Mouse (Mus musculus) midbrain, embryonic 11.5 days (tissue): ENCODE results near the gene Inpp5d. TPM values are rescaled to one million over a fixed set of nuclear protein-coding genes. Genes with fewer than 3 reads are reported as not detected.
"Not testable (repeated sequence)": the region's sequence is repeated elsewhere in the genome, so short reads cannot be mapped to it uniquely, and the experiment has no call there.

Experiments used
- ATAC-seq: fragments of 200-750 bp; cut with Nextera tagmentation; 2 replicates; pipeline ENCODE4 v1.8.0; 2017; ENCODE audit warnings: moderate TSS enrichment, moderate library complexity; ENCODE audit not compliant: low FRiP score
- DNase-seq: peaks from one replicate; pipeline ENCODE4 v3.0.0; 2015; ENCODE audit warnings: low spot score; ENCODE audit errors: missing footprints
- H3K27ac ChIP-seq: fragments of 300-500 bp; sonication (generic); 2 replicates; pipeline ENCODE4 v1.5.1; 2014; ENCODE audit warnings: low read depth, low read length
- H3K27me3 ChIP-seq: fragments of 300-500 bp; sonication (generic); 2 replicates; pipeline ENCODE4 v1.6.1; 2014; ENCODE audit warnings: mild to moderate bottlenecking, low read length, moderate library complexity, mixed read lengths; ENCODE audit not compliant: control insufficient read depth, insufficient read depth
- H3K36me3 ChIP-seq: fragments of 300-500 bp; sonication (generic); 2 replicates; pipeline ENCODE4 v1.6.1; 2014; ENCODE audit warnings: mild to moderate bottlenecking, low read length, moderate library complexity, mixed read lengths; ENCODE audit not compliant: control insufficient read depth, insufficient read depth
- H3K4me1 ChIP-seq: fragments of 300-500 bp; sonication (generic); 2 replicates; pipeline ENCODE4 v1.6.1; 2014; ENCODE audit warnings: low read length; ENCODE audit not compliant: control insufficient read depth, insufficient read depth
- H3K4me2 ChIP-seq: fragments of 300-500 bp; sonication (generic); 2 replicates; pipeline ENCODE4 v1.6.1; 2014; ENCODE audit warnings: mild to moderate bottlenecking, moderate library complexity
- H3K4me3 ChIP-seq: fragments of 300-500 bp; sonication (generic); 2 replicates; pipeline ENCODE4 v1.5.1; 2014; ENCODE audit warnings: low read depth, low read length
- H3K9ac ChIP-seq: fragments of 300-500 bp; sonication (generic); 2 replicates; pipeline ENCODE4 v1.6.1; 2014; ENCODE audit warnings: low read length
- H3K9me3 ChIP-seq: fragments of 300-500 bp; sonication (generic); 2 replicates; pipeline ENCODE4 v1.6.1; 2016; ENCODE audit warnings: low read length; ENCODE audit not compliant: control insufficient read depth
- WGBS: fragments of 180-500 bp; shearing (Covaris S2); extraction: QIAGEN DNeasy Blood & Tissue Kit; methylation state at CpG from one replicate; pipeline ENCODE4 v1.1.7; 2014; 5-methylcytosine and 5-hydroxymethylcytosine counted together
- polyA plus RNA-seq: library from polyadenylated mRNA; unstranded; fragments of >200 nt; fragmentation: Nextera tagmentation; extraction: Ambion mirVana; gene quantifications from 2 replicates; pipeline ENCODE4 v1.2.1, GENCODE M21; 2014

Inpp5d gene
- polyA plus RNA-seq, 1 experiment from 2014 or later = 4.8 TPM

DNA sequence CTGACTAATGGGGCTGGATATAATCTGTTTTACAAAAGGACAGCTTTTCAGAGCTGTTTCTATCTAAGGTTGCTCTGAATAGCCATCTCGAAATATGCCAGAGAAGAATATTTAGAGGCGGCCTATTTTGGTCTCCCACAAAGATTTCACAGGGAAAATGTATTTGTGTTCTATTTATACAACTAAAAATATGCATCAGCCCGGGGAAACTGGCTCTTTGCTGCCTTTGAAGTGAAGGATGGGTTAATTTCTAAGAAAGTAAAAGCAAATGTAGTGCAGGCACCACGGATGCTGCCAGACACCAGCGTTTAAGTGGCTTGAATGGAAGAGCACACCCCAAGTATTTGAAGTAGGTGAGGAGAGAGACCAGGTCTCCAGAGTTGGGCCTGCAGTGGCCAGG, 59.0 kb downstream of the Inpp5d start:
- no peak overlapping the region for H3K9ac ChIP-seq
- DNase-seq = no peak
- 83% methylated on average over 5 of the region's 5 CpGs for WGBS
- no peak overlapping the region for H3K27ac ChIP-seq
- no peaks in the 10 kb centered on the region for H3K36me3 ChIP-seq
- H3K9me3 ChIP-seq = no peaks in the 10 kb centered on the region
- no peaks in the 10 kb centered on the region for H3K27me3 ChIP-seq
- no peak for ATAC-seq
- H3K4me2 ChIP-seq = no peak overlapping the region
- H3K4me1 ChIP-seq = no peaks in the 10 kb centered on the region
- no peak overlapping the region for H3K4me3 ChIP-seq

DNA sequence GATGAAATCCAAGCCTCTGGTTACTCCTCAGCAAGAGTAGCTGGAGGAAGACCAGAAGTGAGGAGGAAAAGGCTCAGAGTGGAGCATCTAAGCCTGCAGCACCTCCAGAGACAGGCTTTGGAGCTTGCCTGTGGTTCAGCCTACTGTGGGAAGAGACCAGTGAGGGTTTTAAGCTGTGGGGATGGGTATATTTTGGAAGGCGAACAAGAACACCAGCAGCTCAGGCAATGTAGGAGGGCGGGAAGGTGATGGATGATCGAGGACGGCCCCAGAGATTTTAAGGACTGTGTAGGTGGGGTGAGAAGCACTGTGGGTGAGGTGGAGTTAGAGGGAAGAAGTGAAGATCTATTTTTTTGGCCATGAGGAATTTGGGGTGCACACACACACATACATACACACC, 60.8 kb downstream of the Inpp5d start:
- Histone ChIP-seq H3K9ac (no peak overlapping the region), H3K9me3 (no peaks in the 10 kb centered on the region), H3K4me2 (no peak overlapping the region), H3K27ac (no peak overlapping the region), H3K4me1 (no peaks in the 10 kb centered on the region), H3K27me3 (no peaks in the 10 kb centered on the region), H3K36me3 (no peaks in the 10 kb centered on the region), H3K4me3 (no peak overlapping the region)
- WGBS = 94% methylated on average over 4 of the region's 4 CpGs
- ATAC-seq (no peak), DNase-seq (no peak)

DNA sequence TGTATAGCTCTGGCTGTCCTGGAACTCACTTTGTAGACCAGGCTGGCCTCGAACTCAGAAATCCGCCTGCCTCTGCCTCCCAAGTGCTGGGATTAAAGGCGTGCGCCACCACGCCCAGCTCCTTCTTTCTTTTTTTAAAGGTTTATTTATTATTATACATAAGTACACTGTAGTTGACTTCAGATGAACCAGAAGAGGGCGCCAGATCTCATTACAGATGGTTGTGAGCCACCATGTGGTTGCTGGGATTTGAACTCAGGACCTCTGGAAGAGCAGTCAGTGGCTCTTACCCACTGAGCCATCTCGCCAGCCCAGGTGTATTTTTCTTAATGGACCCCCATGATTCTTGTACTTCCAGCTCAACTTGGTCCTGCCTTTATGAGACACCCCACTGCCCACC, 62.4 kb downstream of the Inpp5d start:
- not testable (repeated sequence) for H3K4me1 ChIP-seq, DNase-seq, H3K4me3 ChIP-seq, H3K27ac ChIP-seq, H3K36me3 ChIP-seq, H3K9ac ChIP-seq, H3K27me3 ChIP-seq, H3K4me2 ChIP-seq, H3K9me3 ChIP-seq, ATAC-seq
- 78% methylated on average over 5 of the region's 7 CpGs for WGBS

DNA sequence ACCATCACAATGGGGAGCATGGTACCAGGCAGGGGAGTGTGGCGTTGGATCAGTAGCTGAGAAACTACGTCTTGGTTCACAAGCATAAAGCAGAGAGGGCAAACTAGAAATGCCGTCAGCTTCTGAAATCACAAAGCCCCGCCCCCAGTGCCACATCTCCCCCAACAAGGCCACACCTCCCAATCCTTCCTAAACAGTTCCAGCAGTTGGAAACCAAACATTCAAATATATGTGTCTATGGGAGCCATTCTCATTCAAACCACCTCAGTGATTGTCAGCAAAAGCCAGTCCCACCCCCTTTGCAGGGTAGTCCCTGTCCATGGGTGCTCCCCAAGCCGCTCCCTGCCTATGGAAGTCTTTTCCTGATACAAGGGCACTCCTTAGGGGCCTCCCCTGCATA, 64.0 kb downstream of the Inpp5d start:
- H3K36me3 ChIP-seq = no peaks in the 10 kb centered on the region
- 91% methylated on average over 5 of the region's 5 CpGs for WGBS
- H3K4me1 ChIP-seq = no peaks in the 10 kb centered on the region
- H3K9ac ChIP-seq = no peak overlapping the region
- H3K4me2 ChIP-seq = no peak overlapping the region
- ATAC-seq (no peak), DNase-seq (no peak)
- no peak overlapping the region for H3K27ac ChIP-seq
- H3K4me3 ChIP-seq = no peak overlapping the region
- no peaks in the 10 kb centered on the region for H3K9me3 ChIP-seq
- H3K27me3 ChIP-seq = no peaks in the 10 kb centered on the region

DNA sequence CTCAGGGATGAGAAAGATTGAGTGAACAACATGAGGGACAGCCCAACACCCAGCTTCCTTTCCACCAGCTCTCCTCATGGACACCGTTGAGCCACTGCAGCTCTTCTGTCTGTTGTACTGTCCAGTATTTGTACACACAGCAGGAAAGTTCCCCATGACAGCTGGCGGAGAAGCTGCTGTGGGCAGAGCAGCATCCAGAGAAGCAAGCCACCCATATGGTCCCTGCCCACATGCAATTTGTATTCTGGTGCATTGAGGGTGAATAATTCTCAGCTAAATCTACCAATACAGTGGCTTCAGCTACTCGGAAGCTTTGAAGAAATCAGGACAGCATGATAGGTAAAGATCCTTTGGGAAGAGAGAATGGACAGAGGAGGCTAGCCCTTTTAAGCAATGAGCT, 64.7 kb downstream of the Inpp5d start:
- Histone ChIP-seq H3K4me2 (no peak overlapping the region), H3K36me3 (no peaks in the 10 kb centered on the region), H3K9ac (no peak overlapping the region), H3K4me1 (no peaks in the 10 kb centered on the region), H3K27me3 (no peaks in the 10 kb centered on the region), H3K4me3 (no peak overlapping the region), H3K27ac (no peak overlapping the region), H3K9me3 (no peaks in the 10 kb centered on the region)
- 89% methylated on average over 3 of the region's 3 CpGs for WGBS
- DNase-seq (no peak), ATAC-seq (no peak)

DNA sequence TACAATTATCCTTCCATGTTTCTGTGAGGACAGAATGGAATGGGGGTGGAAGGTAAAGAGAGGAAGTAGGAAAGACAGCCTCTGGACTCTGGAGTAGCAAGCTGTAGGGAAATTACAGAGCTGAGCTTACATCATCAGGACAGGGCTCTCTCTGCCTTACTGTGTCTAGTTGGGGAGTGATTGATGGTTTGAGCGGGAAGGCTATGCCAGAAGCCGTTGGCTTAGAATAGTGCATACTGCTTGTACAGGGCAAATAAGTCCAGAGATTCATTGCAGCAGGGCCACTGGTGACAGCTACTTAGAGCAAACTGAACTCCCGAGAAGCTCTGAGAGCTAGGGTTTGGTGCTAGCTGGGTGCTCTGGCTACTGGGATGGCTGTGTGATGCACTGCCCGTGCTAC, 66.2 kb downstream of the Inpp5d start:
- no peaks in the 10 kb centered on the region for H3K4me1 ChIP-seq
- no peak overlapping the region for H3K27ac ChIP-seq
- H3K27me3 ChIP-seq = no peaks in the 10 kb centered on the region
- H3K4me2 ChIP-seq = no peak overlapping the region
- H3K4me3 ChIP-seq = no peak overlapping the region
- no peak for DNase-seq
- no peak for ATAC-seq
- H3K36me3 ChIP-seq = no peaks in the 10 kb centered on the region
- no peaks in the 10 kb centered on the region for H3K9me3 ChIP-seq
- H3K9ac ChIP-seq = no peak overlapping the region
- 88% methylated on average over 4 of the region's 4 CpGs for WGBS

DNA sequence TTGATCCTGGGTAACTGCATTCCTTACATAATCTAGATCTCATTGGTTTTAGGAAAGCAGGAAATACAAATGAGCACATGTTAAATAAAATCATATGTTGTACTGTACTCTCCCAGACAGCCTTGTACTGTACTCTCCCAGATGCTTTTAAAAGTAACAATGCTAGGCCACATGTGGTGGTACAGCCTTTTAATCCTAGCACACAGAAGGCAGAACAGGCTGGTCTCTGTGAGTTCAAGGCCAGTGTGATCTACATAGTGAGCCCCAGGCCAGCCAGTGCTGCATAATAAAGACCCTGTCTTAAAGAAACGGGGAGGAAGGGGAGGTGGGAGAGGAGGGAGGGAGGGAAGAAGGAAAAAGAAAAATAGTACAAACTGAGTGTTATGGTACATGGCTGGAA, 66.9 kb downstream of the Inpp5d start:
- H3K4me2 ChIP-seq = no peak overlapping the region
- H3K36me3 ChIP-seq = no peaks in the 10 kb centered on the region
- no peak overlapping the region for H3K9ac ChIP-seq
- ATAC-seq (no peak), DNase-seq (no peak)
- no peaks in the 10 kb centered on the region for H3K4me1 ChIP-seq
- no peaks in the 10 kb centered on the region for H3K27me3 ChIP-seq
- WGBS = 50% methylated on average over 1 of the region's 1 CpGs
- H3K27ac ChIP-seq = no peak overlapping the region
- no peak overlapping the region for H3K4me3 ChIP-seq
- no peaks in the 10 kb centered on the region for H3K9me3 ChIP-seq

DNA sequence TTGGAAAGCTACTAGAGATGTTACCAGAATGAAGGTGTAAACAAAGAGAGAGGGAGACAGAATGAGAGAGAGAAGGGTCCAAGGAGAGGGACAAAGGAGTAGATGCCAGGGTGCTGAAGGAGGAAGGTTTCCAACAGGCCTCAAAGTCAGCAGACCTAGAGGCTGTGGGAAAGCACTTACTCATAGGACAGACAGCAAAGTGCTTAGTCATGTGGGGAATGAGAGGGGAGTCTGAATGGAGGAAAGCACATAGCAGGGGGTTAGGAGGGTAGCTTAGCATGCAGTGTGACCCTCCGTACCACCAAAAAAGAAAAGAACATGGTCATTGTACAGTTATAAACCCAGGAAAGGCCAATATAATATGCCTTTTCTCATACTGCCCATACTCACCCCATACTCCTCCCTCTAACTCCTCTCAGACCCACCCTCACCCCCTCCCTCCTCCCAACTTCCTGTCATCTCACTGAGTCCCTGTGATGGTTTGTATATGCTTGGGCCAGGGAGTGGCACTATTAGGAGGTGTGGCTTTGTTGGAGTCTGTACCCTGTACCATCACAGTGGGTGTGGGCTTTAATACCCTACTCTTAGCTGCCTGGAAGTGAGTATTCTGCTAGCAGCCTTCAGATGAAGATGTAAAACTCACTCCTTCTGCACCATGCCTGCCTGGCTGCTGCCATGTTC, 69.7 kb downstream of the Inpp5d start:
- H3K36me3 ChIP-seq = no peaks in the 10 kb centered on the region
- ATAC-seq = no peak

DNA sequence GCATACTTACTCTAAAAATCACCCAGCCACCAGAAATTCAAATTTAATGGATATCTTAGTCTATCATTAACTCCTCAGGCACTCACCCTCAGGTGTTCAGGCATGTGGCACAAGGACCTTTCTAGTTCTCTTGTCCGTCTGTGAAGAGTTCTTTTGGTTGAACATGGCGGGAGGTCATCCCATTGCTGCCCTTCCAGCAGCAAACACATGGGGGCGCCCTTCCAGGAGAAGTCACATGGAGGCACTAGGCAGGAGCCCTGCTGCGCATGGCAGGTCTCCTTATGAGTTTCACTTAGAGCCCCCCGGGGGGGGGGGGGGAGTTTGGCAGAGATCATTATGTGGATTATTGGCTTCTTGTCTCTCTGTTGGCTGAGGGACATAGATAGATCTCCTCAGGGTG, 76.2 kb downstream of the Inpp5d start:
- WGBS = 81% methylated on average over 5 of the region's 5 CpGs
- no peak overlapping the region for H3K4me3 ChIP-seq
- no peak for ATAC-seq

More for the DNA sequence above, 69.7 kb downstream of the Inpp5d start:
- Histone ChIP-seq H3K27ac (no peak overlapping the region), H3K27me3 (no peaks in the 10 kb centered on the region), H3K4me3 (no peak overlapping the region), H3K4me2 (no peak overlapping the region), H3K4me1 (no peaks in the 10 kb centered on the region), H3K9ac (no peak overlapping the region), H3K9me3 (no peaks in the 10 kb centered on the region)
- WGBS = 80% methylated on average over 1 of the region's 1 CpGs
- DNase-seq = no peak

More for the DNA sequence above, 76.2 kb downstream of the Inpp5d start:
- H3K27ac ChIP-seq = no peak overlapping the region
- H3K4me2 ChIP-seq = no peak overlapping the region
- no peak overlapping the region for H3K9ac ChIP-seq
- H3K27me3 ChIP-seq = no peaks in the 10 kb centered on the region
- no peaks in the 10 kb centered on the region for H3K4me1 ChIP-seq
- no peaks in the 10 kb centered on the region for H3K9me3 ChIP-seq
- H3K36me3 ChIP-seq = no peaks in the 10 kb centered on the region
- DNase-seq = no peak
